Mouse (Mus musculus): ENCODE measurements around the gene Oscp1. TPM values are rescaled to one million over a fixed set of nuclear protein-coding genes. Genes with fewer than 3 reads are reported as not detected.

Gene Oscp1
- polyA plus RNA-seq, 1 experiment from 2014 or later: 26.4 TPM

DNA sequence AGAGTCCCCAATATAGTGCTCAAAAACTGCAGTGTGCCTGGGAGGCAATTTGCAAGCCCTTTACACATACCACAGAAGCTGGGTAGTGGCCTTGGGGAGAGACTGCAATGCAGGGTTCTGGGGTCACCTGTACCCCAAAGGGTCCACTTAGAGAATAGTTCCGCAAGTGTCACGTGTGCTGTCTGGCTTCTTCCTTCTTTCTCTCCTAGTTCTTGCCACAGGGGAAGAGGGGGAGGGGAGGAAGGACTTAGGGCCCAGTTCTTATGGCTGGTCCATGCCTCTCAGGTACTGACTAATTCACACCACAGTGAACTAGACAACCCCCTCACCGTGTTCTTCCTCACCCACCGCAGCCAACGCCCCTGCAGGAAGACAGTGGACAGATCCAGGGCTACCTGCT lies 23.0 kb upstream of the Oscp1 start:
- DNase-seq (ENCODE audit: low spot score) (no peak), ATAC-seq (ENCODE audit: low FRiP score) (no peak)
- no peaks in the 10 kb centered on the region for H3K4me1 ChIP-seq (replicated peaks; ENCODE audit: control insufficient read depth, insufficient read depth, low read length)
- no peaks in the 10 kb centered on the region for H3K9me3 ChIP-seq (ENCODE audit: control insufficient read depth, low read length)
- H3K4me2 ChIP-seq (replicated peaks; ENCODE audit: low read depth, low read length): no peak overlapping the region
- 80% methylated on average over 5 of the region's 5 CpGs for WGBS
- H3K4me3 ChIP-seq (ENCODE audit: low read depth, low read length): no peak overlapping the region
- H3K27ac ChIP-seq (ENCODE audit: low read depth, low read length): no peak overlapping the region
- H3K9ac ChIP-seq (ENCODE audit: low read depth, low read length): no peak overlapping the region
- no peaks in the 10 kb centered on the region for H3K36me3 ChIP-seq (ENCODE audit: control insufficient read depth, insufficient read depth, low read length)
- H3K27me3 ChIP-seq (ENCODE audit: control insufficient read depth, insufficient read depth, low read length): no peaks in the 10 kb centered on the region

DNA sequence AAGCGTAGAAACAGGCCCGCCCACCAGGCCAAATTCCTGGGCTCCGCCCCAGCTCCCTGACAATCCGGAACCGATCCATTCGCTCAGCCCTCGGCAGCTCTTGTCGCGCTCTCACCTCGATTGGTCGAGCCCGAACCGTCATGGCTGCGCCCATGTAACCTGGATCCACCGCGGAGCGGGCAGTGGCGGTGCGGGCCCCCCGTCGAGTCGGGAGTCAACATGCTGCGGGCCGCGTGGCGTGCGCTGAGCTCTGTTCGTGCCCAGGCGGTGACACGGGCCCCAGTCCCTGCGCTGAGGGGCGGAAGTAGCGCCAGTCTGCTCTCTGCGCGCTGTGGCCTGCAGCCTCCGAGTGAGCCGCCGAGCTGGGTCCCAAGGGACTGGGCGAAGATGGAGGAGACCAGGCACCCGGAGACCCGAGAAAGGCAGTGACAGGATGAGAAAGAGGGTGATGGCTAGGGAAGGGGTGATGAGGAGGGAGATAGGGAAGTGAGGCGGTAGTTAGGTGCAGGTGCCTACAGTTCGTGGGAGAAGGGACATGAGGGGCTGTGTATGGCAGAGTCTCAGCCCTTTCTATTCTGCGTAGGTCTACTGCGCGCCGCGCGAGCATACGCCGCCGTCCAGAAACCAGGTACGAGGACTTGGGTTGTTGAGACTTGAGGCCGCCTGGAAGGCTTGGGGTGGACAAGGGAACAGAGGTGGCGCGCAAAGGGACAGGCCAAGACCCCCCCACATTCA lies 11.3 kb upstream of the Oscp1 start, which contains the start of gene Mrps15:
Mrps15 (plus strand) TSS at position 75 of the 735 bp plus-strand sequence.
- DNase-seq (ENCODE audit: low spot score): peak; percentile 87
- Histone ChIP-seq H3K4me3 (ENCODE audit: low read depth, low read length) (peak within 1 kb of the TSS; percentile 89), H3K9me3 (ENCODE audit: control insufficient read depth, low read length) (no peaks in the 10 kb centered on the region), H3K4me2 (replicated peaks; ENCODE audit: low read depth, low read length) (peak within 1 kb of the TSS; percentile 79), H3K4me1 (replicated peaks; ENCODE audit: control insufficient read depth, insufficient read depth, low read length) (no peaks in the 10 kb centered on the region), H3K27ac (ENCODE audit: low read depth, low read length) (peak within 1 kb of the TSS; percentile 68), H3K36me3 (ENCODE audit: control insufficient read depth, insufficient read depth, low read length) (no peaks in the 10 kb centered on the region), H3K27me3 (ENCODE audit: control insufficient read depth, insufficient read depth, low read length) (no peaks in the 10 kb centered on the region), H3K9ac (ENCODE audit: low read depth, low read length) (peak within 1 kb of the TSS; percentile 91)
- WGBS: under 1% methylated on average over 56 of the region's 56 CpGs
- peak; percentile 95 for ATAC-seq (ENCODE audit: low FRiP score)

DNA sequence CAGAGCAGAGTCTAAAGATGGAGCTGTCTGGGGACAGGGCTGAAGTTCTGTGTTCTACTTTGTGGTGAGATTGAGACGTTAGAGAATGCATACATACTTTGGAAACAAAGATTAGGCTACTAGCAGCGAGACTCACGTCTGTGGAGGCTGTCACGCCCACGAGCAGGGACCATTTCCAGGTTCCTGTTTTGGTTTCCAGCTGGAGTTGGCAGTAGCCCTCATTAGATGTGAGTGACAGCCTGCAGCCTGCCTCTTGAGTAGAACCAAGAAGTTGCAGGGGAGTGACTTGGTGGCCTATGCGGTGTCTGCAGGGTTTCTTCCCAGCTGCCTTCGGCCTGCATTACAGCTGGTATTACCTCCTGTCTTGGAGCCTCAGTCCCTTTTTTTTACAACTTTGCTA lies 6.7 kb upstream of the Oscp1 start:
- Histone ChIP-seq H3K4me3 (ENCODE audit: low read depth, low read length) (no peak overlapping the region), H3K9ac (ENCODE audit: low read depth, low read length) (no peak overlapping the region), H3K4me2 (replicated peaks; ENCODE audit: low read depth, low read length) (no peak overlapping the region), H3K27ac (ENCODE audit: low read depth, low read length) (no peak overlapping the region), H3K36me3 (ENCODE audit: control insufficient read depth, insufficient read depth, low read length) (peaks cover 7% of the 10 kb centered on the region; the same call in 1 of the 2 replicates), H3K4me1 (replicated peaks; ENCODE audit: control insufficient read depth, insufficient read depth, low read length) (no peaks in the 10 kb centered on the region), H3K27me3 (ENCODE audit: control insufficient read depth, insufficient read depth, low read length) (no peaks in the 10 kb centered on the region), H3K9me3 (ENCODE audit: control insufficient read depth, low read length) (no peaks in the 10 kb centered on the region)
- DNase-seq (ENCODE audit: low spot score) (no peak), ATAC-seq (ENCODE audit: low FRiP score) (no peak)
- 91% methylated on average over 7 of the region's 7 CpGs for WGBS

DNA sequence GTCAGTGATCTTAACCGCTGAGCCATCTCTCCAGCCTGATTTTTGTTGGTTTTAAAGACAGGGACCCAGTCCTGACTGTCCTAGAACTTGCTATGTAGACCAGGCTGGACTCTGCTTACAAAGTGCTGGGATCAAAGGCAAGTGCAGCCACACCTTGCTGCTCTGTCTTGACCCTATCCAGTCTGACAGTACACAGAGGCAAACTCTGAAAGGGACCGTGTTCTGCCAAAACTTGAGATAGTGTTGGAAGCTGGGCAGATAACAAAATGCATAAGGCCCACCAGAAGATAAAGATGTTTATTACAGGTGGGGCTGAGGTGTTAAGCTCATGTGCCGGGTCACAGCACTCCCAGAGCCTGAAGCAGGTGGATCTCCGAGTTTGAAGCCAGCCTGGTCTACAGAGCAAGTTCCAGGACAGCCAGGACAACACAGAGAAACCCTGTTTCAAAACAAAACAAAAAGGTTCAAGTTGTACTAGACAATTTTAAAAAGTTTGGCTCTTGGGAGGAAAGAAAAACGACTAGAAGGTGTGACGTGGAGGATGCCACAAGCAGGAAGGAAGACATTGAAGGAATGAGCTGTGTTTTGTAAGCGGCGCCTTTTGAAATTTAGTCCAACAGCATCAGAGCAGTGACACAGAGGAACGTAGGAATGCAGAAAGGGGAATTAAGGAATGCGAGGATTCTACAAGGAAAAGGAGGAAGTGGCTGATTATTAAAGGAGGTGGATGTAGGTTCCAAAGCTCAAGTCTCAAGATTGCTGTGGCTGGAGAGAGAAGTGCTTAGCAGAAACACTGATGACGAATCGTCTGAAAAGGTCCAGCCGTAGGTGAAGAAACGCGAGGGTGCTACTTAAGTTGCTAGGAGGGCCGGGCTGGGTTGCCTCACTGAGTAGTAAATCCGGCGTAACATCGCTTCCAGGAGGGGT lies 895 bp upstream of the Oscp1 start:
- peak overlapping the region; percentile 50 for H3K9ac ChIP-seq (ENCODE audit: low read depth, low read length)
- H3K9me3 ChIP-seq (ENCODE audit: control insufficient read depth, low read length): no peaks in the 10 kb centered on the region
- 16% methylated on average over 19 of the region's 19 CpGs for WGBS
- H3K27me3 ChIP-seq (ENCODE audit: control insufficient read depth, insufficient read depth, low read length): no peaks in the 10 kb centered on the region
- peak overlapping the region; percentile 75 for H3K4me2 ChIP-seq (replicated peaks; ENCODE audit: low read depth, low read length)
- H3K4me1 ChIP-seq (replicated peaks; ENCODE audit: control insufficient read depth, insufficient read depth, low read length): no peaks in the 10 kb centered on the region; the same call in 1 of the 2 replicates
- H3K4me3 ChIP-seq (ENCODE audit: low read depth, low read length): peak overlapping the region; percentile 74
- no peak overlapping the region for H3K27ac ChIP-seq (ENCODE audit: low read depth, low read length)
- DNase-seq (ENCODE audit: low spot score): no peak
- peaks cover 4% of the 10 kb centered on the region; the same call in 1 of the 2 replicates for H3K36me3 ChIP-seq (ENCODE audit: control insufficient read depth, insufficient read depth, low read length)
- peak; percentile 20; the same call in 1 of the 2 replicates for ATAC-seq (ENCODE audit: low FRiP score)

DNA sequence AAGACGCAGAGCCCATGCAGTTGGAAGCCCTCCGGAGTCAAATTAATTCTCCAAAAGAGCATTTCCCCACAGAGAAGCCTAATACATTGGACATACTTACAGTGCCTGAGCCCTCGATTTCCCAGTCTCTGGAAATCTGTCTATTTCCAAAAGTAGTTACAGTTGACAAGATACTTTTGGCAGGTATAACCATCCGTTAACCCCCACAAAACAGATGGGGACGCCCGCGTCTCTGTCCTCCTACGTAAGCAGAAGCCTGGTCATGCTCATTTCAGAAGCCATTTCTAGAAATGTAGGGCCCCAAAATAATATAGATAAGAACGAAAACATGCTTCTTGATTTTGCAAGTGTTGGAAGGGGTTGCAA lies 615 bp downstream of the Oscp1 start:
- no peaks in the 10 kb centered on the region for H3K9me3 ChIP-seq (ENCODE audit: control insufficient read depth, low read length)
- ATAC-seq (ENCODE audit: low FRiP score) (no peak), DNase-seq (ENCODE audit: low spot score) (no peak)
- 0 out of 2 replicates have a peak, but pooled peaks cover 3% of the 10 kb centered on the region for H3K36me3 ChIP-seq (ENCODE audit: control insufficient read depth, insufficient read depth, low read length)
- H3K9ac ChIP-seq (ENCODE audit: low read depth, low read length): peak overlapping the region; percentile 73
- H3K4me2 ChIP-seq (replicated peaks; ENCODE audit: low read depth, low read length): peak overlapping the region; percentile 75
- H3K27me3 ChIP-seq (ENCODE audit: control insufficient read depth, insufficient read depth, low read length): no peaks in the 10 kb centered on the region
- no peaks in the 10 kb centered on the region; the same call in 1 of the 2 replicates for H3K4me1 ChIP-seq (replicated peaks; ENCODE audit: control insufficient read depth, insufficient read depth, low read length)
- H3K27ac ChIP-seq (ENCODE audit: low read depth, low read length): 0 out of 2 replicates have a peak overlapping the region, but pooled peaks have one; percentile 10
- 39% methylated on average over 9 of the region's 9 CpGs for WGBS
- peak overlapping the region; percentile 74 for H3K4me3 ChIP-seq (ENCODE audit: low read depth, low read length)

DNA sequence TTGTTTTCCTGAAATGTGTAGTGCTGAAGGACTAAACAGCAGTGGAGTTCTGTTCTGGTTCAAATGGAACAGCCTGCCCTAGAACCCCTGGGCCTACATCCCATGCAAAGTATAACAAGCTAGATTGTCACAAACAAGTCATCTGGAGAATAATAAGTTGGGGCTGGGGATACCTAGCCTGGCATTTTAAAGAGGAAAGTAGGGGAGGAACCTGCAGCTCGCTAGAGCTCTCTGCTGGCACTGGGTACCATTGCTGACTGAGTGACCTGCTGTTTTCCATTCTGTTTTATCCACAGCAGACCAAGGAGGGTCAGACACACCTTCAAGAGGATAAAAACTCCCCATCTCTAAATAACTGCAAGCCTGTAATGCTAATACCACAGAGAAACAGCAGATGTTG lies 4.5 kb downstream of the Oscp1 start:
- H3K27ac ChIP-seq (ENCODE audit: low read depth, low read length): no peak overlapping the region
- WGBS: 65% methylated on average over 1 of the region's 1 CpGs
- H3K4me2 ChIP-seq (replicated peaks; ENCODE audit: low read depth, low read length): no peak overlapping the region
- DNase-seq (ENCODE audit: low spot score) (no peak), ATAC-seq (ENCODE audit: low FRiP score) (no peak)
- no peaks in the 10 kb centered on the region for H3K9me3 ChIP-seq (ENCODE audit: control insufficient read depth, low read length)
- H3K4me1 ChIP-seq (replicated peaks; ENCODE audit: control insufficient read depth, insufficient read depth, low read length): no peaks in the 10 kb centered on the region; the same call in 1 of the 2 replicates
- no peaks in the 10 kb centered on the region for H3K36me3 ChIP-seq (ENCODE audit: control insufficient read depth, insufficient read depth, low read length)
- H3K27me3 ChIP-seq (ENCODE audit: control insufficient read depth, insufficient read depth, low read length): no peaks in the 10 kb centered on the region
- no peak overlapping the region for H3K4me3 ChIP-seq (ENCODE audit: low read depth, low read length)
- H3K9ac ChIP-seq (ENCODE audit: low read depth, low read length): no peak overlapping the region

DNA sequence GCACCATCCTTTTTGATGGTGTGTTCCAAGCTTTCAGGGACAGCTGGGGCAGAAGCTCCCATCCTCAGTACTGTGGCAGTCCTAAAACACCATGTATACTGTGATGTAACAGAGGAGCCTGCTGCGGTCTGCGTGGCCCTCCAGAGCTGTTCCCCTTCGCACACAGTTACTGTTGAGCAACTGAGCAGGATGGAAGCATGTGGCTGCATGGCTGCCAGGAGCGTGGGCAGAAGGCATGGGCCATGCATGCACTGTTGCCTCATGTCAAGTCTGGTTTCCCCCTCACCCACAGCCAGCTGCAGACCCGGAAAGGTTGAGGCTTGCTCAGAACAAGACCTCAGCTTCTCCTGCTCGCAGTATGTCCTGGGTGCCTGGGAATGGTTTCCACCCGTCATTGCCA lies 6.9 kb downstream of the Oscp1 start:
- H3K27ac ChIP-seq (ENCODE audit: low read depth, low read length): no peak overlapping the region
- no peak overlapping the region for H3K4me3 ChIP-seq (ENCODE audit: low read depth, low read length)
- no peak overlapping the region for H3K4me2 ChIP-seq (replicated peaks; ENCODE audit: low read depth, low read length)
- DNase-seq (ENCODE audit: low spot score) (no peak), ATAC-seq (ENCODE audit: low FRiP score) (no peak)
- 89% methylated on average over 7 of the region's 7 CpGs for WGBS
- H3K4me1 ChIP-seq (replicated peaks; ENCODE audit: control insufficient read depth, insufficient read depth, low read length): no peaks in the 10 kb centered on the region
- H3K36me3 ChIP-seq (ENCODE audit: control insufficient read depth, insufficient read depth, low read length): no peaks in the 10 kb centered on the region
- no peak overlapping the region for H3K9ac ChIP-seq (ENCODE audit: low read depth, low read length)
- H3K27me3 ChIP-seq (ENCODE audit: control insufficient read depth, insufficient read depth, low read length): no peaks in the 10 kb centered on the region
- H3K9me3 ChIP-seq (ENCODE audit: control insufficient read depth, low read length): no peaks in the 10 kb centered on the region

DNA sequence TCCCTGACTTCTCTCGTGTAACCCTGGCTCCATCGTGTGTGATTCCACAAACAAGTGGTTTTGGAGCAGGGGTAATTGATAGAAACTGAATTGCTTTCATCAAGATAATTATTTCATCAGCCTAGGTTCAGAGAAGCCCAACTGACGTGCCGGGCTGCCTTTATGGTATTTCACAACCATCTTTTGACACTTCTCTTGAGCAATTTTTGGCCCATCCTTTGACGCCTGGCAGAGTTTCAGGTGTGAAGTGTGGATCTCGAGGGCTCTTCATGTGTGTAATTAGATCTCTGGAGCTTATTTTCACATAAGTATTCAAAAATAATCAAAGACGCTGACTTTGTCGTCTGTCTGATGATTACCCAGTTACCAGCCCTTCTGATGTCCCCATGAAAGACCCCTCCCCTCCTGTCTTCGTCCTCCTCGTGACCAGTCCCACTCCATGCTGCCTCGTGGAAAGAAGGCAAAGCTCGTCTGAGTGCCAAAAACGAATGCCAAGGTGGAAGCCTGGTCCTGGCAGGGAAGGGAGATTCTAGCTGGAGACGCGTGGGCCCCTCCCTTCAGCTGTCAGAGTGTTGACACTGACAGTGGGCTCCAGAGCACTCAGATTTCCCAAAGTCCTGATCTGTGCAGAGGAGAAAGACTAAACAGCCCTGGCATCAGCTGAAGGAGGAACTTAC lies 9.2 kb downstream of the Oscp1 start:
- DNase-seq (ENCODE audit: low spot score) (no peak), ATAC-seq (ENCODE audit: low FRiP score) (no peak)
- Histone ChIP-seq H3K4me1 (replicated peaks; ENCODE audit: control insufficient read depth, insufficient read depth, low read length) (no peaks in the 10 kb centered on the region), H3K27me3 (ENCODE audit: control insufficient read depth, insufficient read depth, low read length) (no peaks in the 10 kb centered on the region), H3K4me2 (replicated peaks; ENCODE audit: low read depth, low read length) (no peak overlapping the region), H3K9me3 (ENCODE audit: control insufficient read depth, low read length) (no peaks in the 10 kb centered on the region), H3K4me3 (ENCODE audit: low read depth, low read length) (no peak overlapping the region), H3K9ac (ENCODE audit: low read depth, low read length) (no peak overlapping the region), H3K36me3 (ENCODE audit: control insufficient read depth, insufficient read depth, low read length) (no peaks in the 10 kb centered on the region), H3K27ac (ENCODE audit: low read depth, low read length) (no peak overlapping the region)
- 82% methylated on average over 15 of the region's 15 CpGs for WGBS

All from hindbrain, embryonic 11.5 days (tissue).